Mouse (Mus musculus): ENCODE data around the gene Crtc1.

DNA sequence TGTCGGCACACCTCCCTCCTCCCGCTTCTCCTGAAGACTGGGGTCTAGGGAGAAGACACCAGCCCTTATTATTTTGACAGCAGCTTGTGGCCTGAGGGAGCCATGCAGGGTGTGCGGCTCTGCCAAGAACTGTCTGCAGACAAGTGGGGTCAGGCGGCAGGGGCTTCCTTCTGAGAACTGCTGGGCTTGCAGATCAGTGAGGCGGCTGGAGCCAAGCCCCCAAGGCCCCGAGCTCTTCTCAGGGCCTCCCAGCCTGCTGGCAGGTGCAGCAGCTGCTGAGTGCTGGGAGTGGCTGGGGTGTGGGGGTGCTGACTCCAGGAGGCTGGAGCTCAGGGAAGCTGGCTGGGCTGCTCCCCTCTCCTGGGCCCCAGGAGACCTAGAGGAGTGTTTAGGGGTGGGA, 31.1 kb downstream of the Crtc1 start:
- TF ChIP-seq CTCF (IDR thresholded peaks at IDR 0.05; ENCODE audit: extremely low read depth, insufficient read depth, low read length) (no peak), POLR2A (IDR thresholded peaks at IDR 0.05; ENCODE audit: extremely low read depth, insufficient read depth, low read length) (no peak)

All from cortical plate, adult 2 months (tissue).